Mouse (Mus musculus) kidney, adult 2 months (tissue): ENCODE results near the gene Hist3h2a.

Experiments used
- CTCF ChIP-seq: fragments of 200-500 bp; conservative IDR thresholded peaks from 2 replicates; pipeline ENCODE4 v1.5.1; 2011; ENCODE audit warnings: low read depth, mild to moderate bottlenecking, control low read depth, low read length, moderate library complexity, mixed read lengths; ENCODE audit not compliant: insufficient read depth, insufficient read length
- POLR2A ChIP-seq: fragments of 200-500 bp; IDR thresholded peaks from one replicate; pipeline ENCODE4 v1.6.1; 2011; ENCODE audit warnings: low read depth, low read length, control low read depth

DNA sequence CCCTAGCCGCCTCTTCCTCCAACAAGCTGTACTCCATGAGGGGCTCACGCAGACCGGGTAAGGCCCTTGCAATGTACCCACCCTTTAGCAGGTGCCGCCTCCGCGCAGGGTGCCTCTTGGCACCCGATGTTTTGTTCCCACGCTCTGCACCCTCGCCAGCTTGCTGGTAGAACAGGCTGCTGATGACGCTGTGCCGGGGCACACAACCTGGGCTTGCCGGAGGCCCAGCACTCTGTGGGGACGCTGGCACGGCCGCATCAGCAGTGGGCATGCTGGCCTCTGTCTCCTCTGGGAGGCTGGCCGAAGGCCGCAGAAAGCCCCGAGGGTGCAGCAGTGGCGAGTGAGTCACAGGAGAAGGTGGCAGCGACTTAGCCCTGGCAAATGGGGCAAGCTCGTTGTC is 46.1 kb downstream of the Hist3h2a start:
- no peak for TF ChIP-seq CTCF
- no peak for TF ChIP-seq POLR2A
